Mouse (Mus musculus) C2C12 (cell line): ENCODE data around the gene Pigx.

Experiments
- CEBPB ChIP-seq: IDR thresholded peaks from one replicate; pipeline ENCODE4 v1.6.1; 2011; ENCODE audit warnings: low read depth, mild to moderate bottlenecking, control low read depth, moderate library complexity
- CTCF ChIP-seq: IDR thresholded peaks from one replicate; pipeline ENCODE4 v1.5.1; 2011; ENCODE audit not compliant: control insufficient read depth, insufficient read depth, insufficient read length
- MAX ChIP-seq: IDR thresholded peaks from one replicate; pipeline ENCODE4 v1.6.1; 2011; ENCODE audit warnings: mild to moderate bottlenecking, control low read depth
- MYOD1 ChIP-seq: IDR thresholded peaks from one replicate; pipeline ENCODE4 v1.6.1; 2011; ENCODE audit warnings: low read depth; ENCODE audit not compliant: control insufficient read depth, insufficient read length
- USF1 ChIP-seq: IDR thresholded peaks from one replicate; pipeline ENCODE4 v1.6.1; 2011; ENCODE audit warnings: low read depth, mild to moderate bottlenecking, control low read depth, moderate library complexity

DNA sequence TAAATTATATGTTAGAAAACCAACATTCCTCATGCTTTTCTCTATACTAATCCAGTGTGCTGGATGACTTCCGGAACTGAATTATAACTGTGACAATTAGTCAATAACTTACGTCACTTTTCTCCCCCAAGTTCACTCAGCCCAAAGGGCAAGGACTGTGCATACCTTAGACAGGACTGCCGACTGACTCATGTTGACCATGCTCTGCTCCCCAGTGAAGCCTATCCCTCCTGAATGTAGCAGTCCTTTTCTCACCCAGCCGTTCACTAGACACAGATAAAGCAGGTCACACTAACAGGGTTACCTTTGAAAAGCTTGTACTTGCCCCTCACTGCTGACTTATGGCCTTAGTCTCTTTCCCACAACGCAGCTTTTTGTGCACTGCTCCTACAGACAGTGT lies 40.7 kb downstream of the Pigx start:
- no peak for TF ChIP-seq CTCF
- no peak for TF ChIP-seq CEBPB
- no peak for TF ChIP-seq MAX
- TF ChIP-seq USF1 = no peak
- no peak for TF ChIP-seq MYOD1
